Mouse (Mus musculus): ENCODE data around the gene Fcho1.

DNA sequence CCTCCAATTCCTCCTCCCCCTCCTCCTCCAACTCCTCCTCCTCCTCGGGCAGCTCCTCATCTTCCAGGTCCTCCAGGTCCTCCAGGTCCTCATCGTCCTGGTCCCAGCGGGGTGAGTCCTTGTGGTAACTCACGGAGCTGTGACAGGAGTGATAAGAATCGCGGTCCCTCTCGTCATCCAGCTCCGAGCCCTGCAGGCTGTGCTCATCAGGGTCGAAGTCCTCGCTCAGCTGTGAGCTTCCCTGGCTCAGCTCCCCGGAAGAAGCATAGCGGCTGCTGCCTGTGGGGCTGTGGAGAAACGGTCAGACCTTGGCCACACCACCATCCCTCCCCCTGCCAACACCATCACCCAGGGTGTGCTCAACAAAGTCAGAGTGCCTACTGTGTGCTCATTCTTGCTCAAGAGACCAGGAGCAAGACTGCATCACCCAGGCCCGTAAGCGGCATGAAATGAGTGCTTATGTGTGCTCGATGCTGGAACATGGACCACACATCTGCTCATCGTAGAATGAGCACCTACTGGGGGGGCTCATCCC is 66.9 kb downstream of the Fcho1 start:
- TF ChIP-seq POLR2A (IDR thresholded peaks at IDR 0.05; ENCODE audit: low read depth, low read length) (no peak), CTCF (IDR thresholded peaks at IDR 0.05; ENCODE audit: extremely low read depth, insufficient read length, insufficient replicate concordance, low read depth, low read length) (no peak)
